Mouse (Mus musculus) CH12.LX (cell line): ENCODE data around the gene Scarf2.

Experiments used
- EP300 ChIP-seq: IDR thresholded peaks from 2 replicates; pipeline ENCODE4 v1.6.1; 2011; ENCODE audit warnings: low read length, improper control_type of control experiment
- MAFK ChIP-seq: IDR thresholded peaks from 2 replicates; pipeline ENCODE4 v1.6.1; 2011; ENCODE audit warnings: low read length, improper control_type of control experiment; ENCODE audit not compliant: insufficient replicate concordance
- USF2 ChIP-seq: conservative IDR thresholded peaks from 2 replicates; pipeline ENCODE4 v1.6.1; 2011; ENCODE audit warnings: low read depth, low read length, improper control_type of control experiment

GRCm38 (mm10) chr16:17804449-17804912, 7.4 kb downstream of the Scarf2 start:
- TF ChIP-seq EP300: no peak
- no peak for TF ChIP-seq MAFK
- TF ChIP-seq USF2: no peak
